In genomic region chr2:164734839-164735238, GRCm38 (mm10) we compare ENCODE assay signal across 24 mouse cellular contexts. TPM values are rescaled to one million over a fixed set of nuclear protein-coding genes. Genes with fewer than 3 reads are reported as not detected.
DNase-seq lines count a peak whose midpoint lies in the region; ATAC-seq and TF ChIP-seq lines count a peak whose summit lies in the region.
"Had no signal": no experiment of that assay in that cellular context is flagged by ENCODE, and none has a peak within 500 bp of the region (broad histone marks: within the 10 kb centered on the region; RNA-seq: fewer than 3 reads in every experiment).

No protein-coding gene starts in this region.

- no peak for ATAC-seq in intestine, embryonic 14.5 days (replicated peaks; ENCODE audit: low FRiP score, low TSS enrichment, low read depth)
- no peak for ATAC-seq in intestine, postnatal 0 days
- peak; percentile 60 for ATAC-seq in lung, embryonic 14.5 days (ENCODE audit: insufficient read depth)
- no peak; the same call in 1 of the 2 replicates for ATAC-seq in stomach, embryonic 16.5 days (ENCODE audit: insufficient read depth, low FRiP score)
- no peak for ATAC-seq in stomach, postnatal 0 days (ENCODE audit: low FRiP score, low TSS enrichment)
- ATAC-seq: forebrain, embryonic 13.5 days; forebrain, embryonic 15.5 days; forebrain, postnatal 0 days had no signal

- TF ChIP-seq POLR2A in lung, adult 2 months (IDR thresholded peaks at IDR 0.05; ENCODE audit: borderline replicate concordance, extremely low read depth, low read depth, low read length) = no peak

- H3K9ac ChIP-seq in intestine, embryonic 14.5 days (ENCODE audit: low read length) = no peak overlapping the region
- H3K9ac ChIP-seq in intestine, postnatal 0 days (ENCODE audit: low read depth, low read length) = no peak overlapping the region
- no peak overlapping the region for H3K9ac ChIP-seq in lung, embryonic 14.5 days
- H3K9ac ChIP-seq in stomach, embryonic 16.5 days (ENCODE audit: low read length) = no peak overlapping the region
- no peak overlapping the region for H3K9ac ChIP-seq in stomach, postnatal 0 days (ENCODE audit: low read length)
- H3K9ac ChIP-seq: embryonic facial prominence, embryonic 12.5 days; forebrain, embryonic 13.5 days; forebrain, embryonic 15.5 days; forebrain, postnatal 0 days had no signal

- no peak for TF ChIP-seq CTCF in intestine, postnatal 0 days (IDR thresholded peaks at IDR 0.05; ENCODE audit: low read depth)
- TF ChIP-seq CTCF in lung, embryonic 14.5 days (IDR thresholded peaks at IDR 0.05; ENCODE audit: low read depth) = no peak
- no peak for TF ChIP-seq CTCF in lung, adult 2 months (IDR thresholded peaks at IDR 0.05; ENCODE audit: insufficient read depth, low read length)
- no peak for TF ChIP-seq CTCF in stomach, postnatal 0 days (IDR thresholded peaks at IDR 0.05; ENCODE audit: low read depth)

- no peaks in the 10 kb centered on the region for H3K9me3 ChIP-seq in intestine, embryonic 14.5 days (ENCODE audit: control insufficient read depth, low read length)
- H3K9me3 ChIP-seq in intestine, postnatal 0 days (ENCODE audit: control insufficient read depth) = no peaks in the 10 kb centered on the region
- H3K9me3 ChIP-seq in lung, embryonic 14.5 days (ENCODE audit: low read depth, low read length) = no peaks in the 10 kb centered on the region
- H3K9me3 ChIP-seq in stomach, embryonic 16.5 days (replicated peaks; ENCODE audit: control insufficient read depth, low read length) = no peaks in the 10 kb centered on the region
- no peaks in the 10 kb centered on the region for H3K9me3 ChIP-seq in stomach, postnatal 0 days (ENCODE audit: control insufficient read depth, low read length)
- H3K9me3 ChIP-seq: embryonic facial prominence, embryonic 10.5 days; embryonic facial prominence, embryonic 12.5 days; forebrain, embryonic 13.5 days; forebrain, embryonic 15.5 days had no signal

- no peaks in the 10 kb centered on the region for H3K27me3 ChIP-seq in intestine, embryonic 14.5 days (replicated peaks; ENCODE audit: control insufficient read depth, insufficient read depth, low read length)
- H3K27me3 ChIP-seq in intestine, postnatal 0 days (replicated peaks; ENCODE audit: control insufficient read depth, insufficient read depth, low read length) = no peaks in the 10 kb centered on the region
- no peaks in the 10 kb centered on the region for H3K27me3 ChIP-seq in lung, embryonic 14.5 days (ENCODE audit: insufficient read depth, low read length)
- no peaks in the 10 kb centered on the region for H3K27me3 ChIP-seq in stomach, embryonic 16.5 days (ENCODE audit: control insufficient read depth, insufficient read depth, low read length)
- no peaks in the 10 kb centered on the region for H3K27me3 ChIP-seq in stomach, postnatal 0 days (ENCODE audit: control insufficient read depth, insufficient read depth, low read length)
- H3K27me3 ChIP-seq: embryonic facial prominence, embryonic 12.5 days; forebrain, embryonic 13.5 days; forebrain, embryonic 15.5 days had no signal

- H3K36me3 ChIP-seq in intestine, embryonic 14.5 days (ENCODE audit: control insufficient read depth, insufficient read depth, low read length) = no peaks in the 10 kb centered on the region
- H3K36me3 ChIP-seq in intestine, postnatal 0 days (ENCODE audit: control insufficient read depth, insufficient read depth) = no peaks in the 10 kb centered on the region
- H3K36me3 ChIP-seq in lung, embryonic 14.5 days (ENCODE audit: insufficient read depth) = no peaks in the 10 kb centered on the region
- H3K36me3 ChIP-seq in stomach, embryonic 16.5 days (ENCODE audit: control insufficient read depth, insufficient read depth, low read length) = no peaks in the 10 kb centered on the region
- H3K36me3 ChIP-seq in stomach, postnatal 0 days (ENCODE audit: control insufficient read depth, insufficient read depth, low read length) = no peaks in the 10 kb centered on the region
- H3K36me3 ChIP-seq: embryonic facial prominence, embryonic 10.5 days; embryonic facial prominence, embryonic 12.5 days; forebrain, embryonic 15.5 days had no signal

- no peak for TF ChIP-seq EP300 in stomach, postnatal 0 days (optimal IDR thresholded peaks at IDR 0.05)

- peak overlapping the region; percentile 39; the same call in 1 of the 2 replicates for H3K27ac ChIP-seq in intestine, embryonic 14.5 days (ENCODE audit: low read depth)
- no peak overlapping the region for H3K27ac ChIP-seq in intestine, postnatal 0 days (ENCODE audit: low read depth, low read length)
- H3K27ac ChIP-seq in lung, embryonic 14.5 days (ENCODE audit: low read depth) = no peak overlapping the region
- peak overlapping the region; percentile 51; the same call in 1 of the 2 replicates for H3K27ac ChIP-seq in stomach, embryonic 16.5 days (ENCODE audit: low read length)
- H3K27ac ChIP-seq in stomach, postnatal 0 days (replicated peaks) = no peak overlapping the region
- H3K27ac ChIP-seq: embryonic facial prominence, embryonic 10.5 days; embryonic facial prominence, embryonic 12.5 days; forebrain, embryonic 13.5 days; forebrain, embryonic 15.5 days had no signal

- H3K4me3 ChIP-seq in intestine, embryonic 14.5 days (ENCODE audit: low read depth, low read length) = no peak overlapping the region
- no peak overlapping the region for H3K4me3 ChIP-seq in intestine, postnatal 0 days (ENCODE audit: low read depth, low read length)
- no peak overlapping the region for H3K4me3 ChIP-seq in lung, embryonic 14.5 days (ENCODE audit: low read depth, low read length)
- H3K4me3 ChIP-seq in lung, adult 2 months (replicated peaks; ENCODE audit: extremely low read depth, low read depth, low read length) = no peak overlapping the region
- H3K4me3 ChIP-seq in stomach, embryonic 16.5 days (replicated peaks; ENCODE audit: low read length) = no peak overlapping the region
- no peak overlapping the region for H3K4me3 ChIP-seq in stomach, postnatal 0 days (ENCODE audit: low read depth, low read length)
- H3K4me3 ChIP-seq: embryonic facial prominence, embryonic 10.5 days; embryonic facial prominence, embryonic 12.5 days; forebrain, embryonic 13.5 days; forebrain, embryonic 15.5 days had no signal

- H3K4me2 ChIP-seq in intestine, embryonic 14.5 days (ENCODE audit: low read length) = no peak overlapping the region
- no peak overlapping the region for H3K4me2 ChIP-seq in intestine, postnatal 0 days (replicated peaks; ENCODE audit: low read depth)
- no peak overlapping the region for H3K4me2 ChIP-seq in lung, embryonic 14.5 days
- no peak overlapping the region for H3K4me2 ChIP-seq in stomach, embryonic 16.5 days (ENCODE audit: low read depth, low read length)
- no peak overlapping the region for H3K4me2 ChIP-seq in stomach, postnatal 0 days (replicated peaks; ENCODE audit: low read depth)
- H3K4me2 ChIP-seq: embryonic facial prominence, embryonic 12.5 days; forebrain, embryonic 13.5 days; forebrain, embryonic 15.5 days had no signal

- peaks cover 10% of the 10 kb centered on the region for H3K4me1 ChIP-seq in intestine, embryonic 14.5 days (replicated peaks; ENCODE audit: control insufficient read depth, insufficient read depth, low read length)
- H3K4me1 ChIP-seq in intestine, postnatal 0 days (replicated peaks; ENCODE audit: control insufficient read depth, insufficient read depth, low read length) = peaks cover 4% of the 10 kb centered on the region; the same call in 1 of the 2 replicates
- peaks cover 12% of the 10 kb centered on the region; the same call in 1 of the 2 replicates for H3K4me1 ChIP-seq in lung, embryonic 14.5 days (ENCODE audit: insufficient read depth)
- no peaks in the 10 kb centered on the region for H3K4me1 ChIP-seq in lung, adult 2 months (ENCODE audit: control insufficient read depth, insufficient read depth, low read length)
- no peaks in the 10 kb centered on the region for H3K4me1 ChIP-seq in stomach, embryonic 16.5 days (ENCODE audit: control insufficient read depth, insufficient read depth, low read length)
- no peaks in the 10 kb centered on the region for H3K4me1 ChIP-seq in stomach, postnatal 0 days (replicated peaks; ENCODE audit: control insufficient read depth, insufficient read depth)
- H3K4me1 ChIP-seq: embryonic facial prominence, embryonic 12.5 days; forebrain, embryonic 13.5 days; forebrain, embryonic 15.5 days had no signal

- DNase-seq in intestine, embryonic 14.5 days (ENCODE audit: low spot score) = no peak
- DNase-seq in lung, embryonic 14.5 days = peak; percentile 54
- DNase-seq in lung, adult 2 months = no peak
- no peak for DNase-seq in stomach, postnatal 0 days (ENCODE audit: low spot score)
- DNase-seq: adrenal gland, adult 2 months; adrenal gland, postnatal 10 days; adrenal gland, postnatal 25 days; cerebellum, adult 11 months; cerebellum, adult 18-20 months; cerebellum, adult 8-10 months; cerebellum, adult 9-11 months; cerebellum, postnatal 14 days; cerebellum, postnatal 36 days; forebrain, postnatal 0 days had no signal

- 53% methylated on average over 5 of the region's 5 CpGs for WGBS in intestine, embryonic 14.5 days
- 65% methylated on average over 5 of the region's 5 CpGs for WGBS in intestine, postnatal 0 days
- 54% methylated on average over 5 of the region's 5 CpGs for WGBS in lung, embryonic 14.5 days
- 65% methylated on average over 5 of the region's 5 CpGs for WGBS in lung, adult 2 months
- 60% methylated on average over 5 of the region's 5 CpGs for WGBS in stomach, embryonic 16.5 days
- 57% methylated on average over 5 of the region's 5 CpGs for WGBS in stomach, postnatal 0 days

RNA-seq across cellular contexts. Expression of gene Wfdc3, which starts 10.9 kb away (rescaled TPM):
- polyA plus RNA-seq in intestine, embryonic 14.5 days (2014; fragmentation: Nextera tagmentation; extraction: Ambion mirVana) = 2.0 and 2.6 TPM in 2 replicates
- polyA plus RNA-seq in intestine, postnatal 0 days (2015; fragmentation: Nextera tagmentation; extraction: Ambion mirVana) = 0.85 and 0.95 TPM in 2 replicates
- polyA plus RNA-seq in lung, embryonic 14.5 days (2014; fragmentation: Nextera tagmentation; extraction: Ambion mirVana) = 1.3 and 1.4 TPM in 2 replicates
- polyA plus RNA-seq in lung, adult 2 months (2012; rRNA removed) = 1.3 and 2.3 TPM in 2 replicates
- 1.3 and 1.9 TPM in 2 replicates for polyA plus RNA-seq in stomach, embryonic 16.5 days (2015; fragmentation: Nextera tagmentation; extraction: Ambion mirVana)
- 1.4 TPM in 2 replicates for polyA plus RNA-seq in stomach, postnatal 0 days (2015; fragmentation: Nextera tagmentation; extraction: Ambion mirVana)

RNA-seq across cellular contexts. Expression of gene Dnttip1, which starts 10.9 kb away (rescaled TPM):
- 66.4 and 67.0 TPM in 2 replicates for polyA plus RNA-seq in intestine, embryonic 14.5 days (2014; fragmentation: Nextera tagmentation; extraction: Ambion mirVana)
- 39.4 and 43.3 TPM in 2 replicates for polyA plus RNA-seq in intestine, postnatal 0 days (2015; fragmentation: Nextera tagmentation; extraction: Ambion mirVana)
- 74.7 and 77.6 TPM in 2 replicates for polyA plus RNA-seq in lung, embryonic 14.5 days (2014; fragmentation: Nextera tagmentation; extraction: Ambion mirVana)
- 25.5 and 63.1 TPM in 2 replicates for polyA plus RNA-seq in lung, adult 2 months (2012; rRNA removed)
- polyA plus RNA-seq in stomach, embryonic 16.5 days (2015; fragmentation: Nextera tagmentation; extraction: Ambion mirVana) = 58.0 and 58.3 TPM in 2 replicates
- polyA plus RNA-seq in stomach, postnatal 0 days (2015; fragmentation: Nextera tagmentation; extraction: Ambion mirVana) = 38.0 and 39.1 TPM in 2 replicates

RNA-seq across cellular contexts. Expression of gene Spint5, which starts 19.7 kb away (rescaled TPM):
- not detected in 2 replicates for polyA plus RNA-seq in intestine, embryonic 14.5 days (2014; fragmentation: Nextera tagmentation; extraction: Ambion mirVana)
- polyA plus RNA-seq in intestine, postnatal 0 days (2015; fragmentation: Nextera tagmentation; extraction: Ambion mirVana) = not detected in 2 replicates
- not detected in 2 replicates for polyA plus RNA-seq in lung, embryonic 14.5 days (2014; fragmentation: Nextera tagmentation; extraction: Ambion mirVana)
- not detected in 2 replicates for polyA plus RNA-seq in lung, adult 2 months (2012; rRNA removed)
- polyA plus RNA-seq in stomach, embryonic 16.5 days (2015; fragmentation: Nextera tagmentation; extraction: Ambion mirVana) = not detected in 2 replicates
- polyA plus RNA-seq in stomach, postnatal 0 days (2015; fragmentation: Nextera tagmentation; extraction: Ambion mirVana) = not detected in 2 replicates
- polyA plus RNA-seq: adrenal gland, adult 2 months; brain, embryonic 14.5 days; C2C12; embryonic facial prominence, embryonic 10.5 days; embryonic facial prominence, embryonic 12.5 days; embryonic facial prominence, embryonic 14.5 days; forebrain, embryonic 11.5 days; forebrain, embryonic 13.5 days; forebrain, embryonic 15.5 days; forebrain, postnatal 0 days had no signal

RNA-seq across cellular contexts. Expression of gene Ube2c, which starts 34.9 kb away (rescaled TPM):
- polyA plus RNA-seq in intestine, embryonic 14.5 days (2014; fragmentation: Nextera tagmentation; extraction: Ambion mirVana) = 462 and 476 TPM in 2 replicates
- 118 and 121 TPM in 2 replicates for polyA plus RNA-seq in intestine, postnatal 0 days (2015; fragmentation: Nextera tagmentation; extraction: Ambion mirVana)
- polyA plus RNA-seq in lung, embryonic 14.5 days (2014; fragmentation: Nextera tagmentation; extraction: Ambion mirVana) = 586 and 619 TPM in 2 replicates
- polyA plus RNA-seq in lung, adult 2 months (2012; rRNA removed) = 6.2 and 9.7 TPM in 2 replicates
- 332 and 335 TPM in 2 replicates for polyA plus RNA-seq in stomach, embryonic 16.5 days (2015; fragmentation: Nextera tagmentation; extraction: Ambion mirVana)
- polyA plus RNA-seq in stomach, postnatal 0 days (2015; fragmentation: Nextera tagmentation; extraction: Ambion mirVana) = 74.1 and 104 TPM in 2 replicates

RNA-seq across cellular contexts. Expression of gene Spint4, which starts 36.5 kb away (rescaled TPM):
- not detected in 2 replicates for polyA plus RNA-seq in intestine, embryonic 14.5 days (2014; fragmentation: Nextera tagmentation; extraction: Ambion mirVana)
- not detected in 2 replicates for polyA plus RNA-seq in intestine, postnatal 0 days (2015; fragmentation: Nextera tagmentation; extraction: Ambion mirVana)
- polyA plus RNA-seq in lung, embryonic 14.5 days (2014; fragmentation: Nextera tagmentation; extraction: Ambion mirVana) = not detected in 2 replicates
- not detected in 2 replicates for polyA plus RNA-seq in lung, adult 2 months (2012; rRNA removed)
- polyA plus RNA-seq in stomach, embryonic 16.5 days (2015; fragmentation: Nextera tagmentation; extraction: Ambion mirVana) = not detected in 2 replicates
- polyA plus RNA-seq in stomach, postnatal 0 days (2015; fragmentation: Nextera tagmentation; extraction: Ambion mirVana) = not detected in 2 replicates
- polyA plus RNA-seq: adrenal gland, adult 2 months; brain, embryonic 14.5 days; C2C12; embryonic facial prominence, embryonic 10.5 days; embryonic facial prominence, embryonic 12.5 days; embryonic facial prominence, embryonic 14.5 days; forebrain, embryonic 11.5 days; forebrain, embryonic 13.5 days; forebrain, embryonic 15.5 days; forebrain, postnatal 0 days had no signal

Comparison
In these comparisons a context has a peak if more than half of its experiments do, and no peak if none do; other contexts are left out.
1. H3K27ac ChIP-seq: peak in intestine, embryonic 14.5 days (single experiment) and stomach, embryonic 16.5 days (single experiment); none in intestine, postnatal 0 days (single experiment), lung, embryonic 14.5 days (single experiment) and stomach, postnatal 0 days (single experiment).